Mouse (Mus musculus): ENCODE results near the gene Vps18. TPM values are rescaled to one million over a fixed set of nuclear protein-coding genes. Genes with fewer than 3 reads are reported as not detected.
A peak's percentile ranks its signal among the peaks of the same experiment; 100 is the strongest.

Vps18 gene
- polyA plus RNA-seq, 1 experiment from 2014 or later, result 6.4 TPM

DNA sequence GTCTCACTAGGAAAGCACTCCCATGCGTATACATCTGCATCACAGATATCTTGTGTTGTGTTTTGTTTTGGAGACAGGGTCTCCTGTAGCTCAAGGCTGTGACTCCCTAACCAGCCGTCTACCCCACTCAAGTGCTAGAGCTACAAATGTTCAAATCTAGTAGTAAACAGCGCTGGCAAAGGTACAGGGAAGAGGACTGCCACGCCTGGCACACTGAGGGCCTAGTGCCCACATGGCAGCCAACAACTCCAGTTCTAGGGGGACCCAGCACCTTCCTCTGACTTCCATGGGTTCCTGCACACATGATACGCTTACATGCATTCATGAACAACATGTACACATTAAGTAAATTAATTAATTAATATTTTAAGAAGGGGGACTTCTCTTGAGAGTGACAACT, 3.7 kb downstream of the Vps18 start:
- no peak overlapping the region for H3K9ac ChIP-seq
- H3K36me3 ChIP-seq (replicated peaks), result peaks cover 65% of the 10 kb centered on the region
- no peaks in the 10 kb centered on the region for H3K9me3 ChIP-seq (replicated peaks)
- H3K4me2 ChIP-seq, result no peak overlapping the region
- H3K27ac ChIP-seq (replicated peaks), result no peak overlapping the region
- H3K4me1 ChIP-seq (replicated peaks), result peaks cover 28% of the 10 kb centered on the region
- no peaks in the 10 kb centered on the region for H3K27me3 ChIP-seq
- ATAC-seq (ENCODE audit: insufficient read depth), result no peak
- H3K4me3 ChIP-seq (replicated peaks), result no peak overlapping the region
- WGBS (ENCODE audit: insufficient replicate concordance), result 78% methylated on average over 5 of the region's 5 CpGs

DNA sequence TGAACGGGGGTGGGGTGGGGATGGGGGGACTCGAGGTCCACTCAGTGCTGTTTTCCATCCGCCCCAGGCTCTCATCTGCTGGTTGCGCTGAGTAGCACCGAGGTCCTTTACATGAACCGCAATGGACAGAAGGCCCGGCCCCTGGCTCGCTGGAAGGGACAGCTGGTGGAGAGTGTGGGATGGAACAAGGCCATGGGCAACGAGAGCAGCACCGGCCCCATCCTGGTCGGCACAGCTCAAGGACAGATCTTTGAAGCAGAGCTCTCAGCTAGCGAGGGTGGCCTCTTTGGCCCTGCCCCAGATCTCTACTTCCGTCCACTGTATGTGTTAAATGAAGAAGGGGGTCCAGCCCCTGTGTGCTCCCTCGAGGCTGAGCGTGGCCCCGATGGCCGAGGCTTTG, 4.3 kb downstream of the Vps18 start:
- H3K4me3 ChIP-seq (replicated peaks), result no peak overlapping the region
- H3K4me1 ChIP-seq (replicated peaks), result peaks cover 23% of the 10 kb centered on the region
- H3K27ac ChIP-seq (replicated peaks), result no peak overlapping the region
- no peaks in the 10 kb centered on the region for H3K9me3 ChIP-seq (replicated peaks)
- no peak overlapping the region for H3K4me2 ChIP-seq
- no peaks in the 10 kb centered on the region for H3K27me3 ChIP-seq
- 81% methylated on average over 17 of the region's 17 CpGs for WGBS (ENCODE audit: insufficient replicate concordance)
- H3K9ac ChIP-seq, result no peak overlapping the region
- no peak for ATAC-seq (ENCODE audit: insufficient read depth)
- H3K36me3 ChIP-seq (replicated peaks), result peaks cover 71% of the 10 kb centered on the region

DNA sequence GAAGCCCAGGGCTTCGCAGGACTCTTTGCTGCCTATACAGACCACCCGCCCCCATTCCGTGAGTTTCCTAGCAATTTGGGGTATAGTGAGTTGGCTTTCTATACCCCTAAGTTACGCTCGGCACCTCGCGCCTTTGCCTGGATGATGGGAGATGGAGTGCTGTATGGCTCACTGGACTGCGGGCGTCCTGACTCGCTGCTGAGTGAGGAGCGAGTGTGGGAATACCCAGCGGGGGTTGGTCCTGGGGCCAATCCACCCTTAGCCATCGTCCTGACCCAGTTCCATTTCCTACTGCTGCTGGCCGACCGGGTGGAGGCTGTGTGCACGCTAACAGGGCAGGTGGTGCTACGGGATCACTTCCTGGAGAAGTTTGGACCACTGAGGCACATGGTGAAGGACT, 4.8 kb downstream of the Vps18 start:
- Histone ChIP-seq H3K27ac (replicated peaks) (no peak overlapping the region), H3K9me3 (replicated peaks) (no peaks in the 10 kb centered on the region), H3K36me3 (replicated peaks) (peaks cover 75% of the 10 kb centered on the region), H3K4me3 (replicated peaks) (no peak overlapping the region), H3K4me1 (replicated peaks) (peaks cover 20% of the 10 kb centered on the region), H3K9ac (no peak overlapping the region), H3K27me3 (no peaks in the 10 kb centered on the region), H3K4me2 (no peak overlapping the region)
- no peak for ATAC-seq (ENCODE audit: insufficient read depth)
- 88% methylated on average over 17 of the region's 17 CpGs for WGBS (ENCODE audit: insufficient replicate concordance)

DNA sequence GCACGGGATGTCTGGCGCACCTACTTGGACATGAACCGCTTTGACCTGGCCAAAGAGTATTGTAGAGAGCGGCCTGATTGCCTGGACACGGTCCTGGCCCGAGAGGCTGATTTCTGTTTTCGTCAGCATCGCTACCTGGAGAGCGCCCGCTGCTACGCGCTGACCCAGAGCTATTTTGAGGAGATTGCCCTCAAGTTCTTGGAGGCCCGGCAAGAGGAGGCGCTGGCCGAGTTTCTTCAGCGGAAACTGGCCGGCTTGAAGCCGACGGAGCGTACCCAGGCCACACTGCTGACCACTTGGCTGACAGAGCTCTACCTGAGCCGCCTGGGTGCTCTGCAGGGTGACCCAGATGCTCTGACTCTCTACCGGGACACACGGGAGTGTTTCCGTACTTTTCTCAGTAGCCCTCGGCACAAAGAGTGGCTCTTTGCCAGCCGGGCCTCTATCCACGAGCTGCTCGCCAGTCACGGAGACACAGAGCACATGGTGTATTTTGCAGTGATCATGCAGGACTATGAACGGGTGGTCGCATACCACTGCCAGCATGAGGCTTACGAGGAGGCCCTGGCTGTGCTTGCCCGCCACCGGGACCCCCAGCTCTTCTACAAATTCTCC, 5.3 kb downstream of the Vps18 start:
- Histone ChIP-seq H3K4me3 (replicated peaks) (no peak overlapping the region), H3K9me3 (replicated peaks) (no peaks in the 10 kb centered on the region), H3K9ac (no peak overlapping the region), H3K4me2 (no peak overlapping the region), H3K27me3 (no peaks in the 10 kb centered on the region), H3K27ac (replicated peaks) (no peak overlapping the region), H3K4me1 (replicated peaks) (peaks cover 24% of the 10 kb centered on the region), H3K36me3 (replicated peaks) (peaks cover 80% of the 10 kb centered on the region)
- WGBS (ENCODE audit: insufficient replicate concordance), result 90% methylated on average over 34 of the region's 34 CpGs
- ATAC-seq (ENCODE audit: insufficient read depth), result no peak

DNA sequence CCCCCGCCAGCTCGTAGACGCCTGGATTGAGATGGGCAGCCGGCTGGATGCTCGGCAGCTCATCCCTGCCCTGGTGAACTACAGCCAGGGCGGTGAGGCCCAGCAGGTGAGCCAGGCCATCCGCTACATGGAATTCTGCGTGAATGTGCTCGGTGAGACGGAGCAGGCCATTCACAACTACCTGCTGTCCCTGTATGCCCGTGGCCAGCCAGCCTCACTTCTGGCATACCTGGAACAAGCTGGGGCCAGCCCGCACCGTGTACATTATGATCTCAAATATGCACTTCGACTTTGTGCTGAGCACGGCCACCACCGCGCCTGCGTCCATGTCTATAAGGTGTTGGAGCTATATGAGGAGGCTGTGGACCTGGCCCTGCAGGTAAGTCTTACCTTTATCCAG, 5.9 kb downstream of the Vps18 start:
- no peak overlapping the region for H3K4me2 ChIP-seq
- no peak for ATAC-seq (ENCODE audit: insufficient read depth)
- H3K4me1 ChIP-seq (replicated peaks), result peaks cover 24% of the 10 kb centered on the region
- no peaks in the 10 kb centered on the region for H3K27me3 ChIP-seq
- no peak overlapping the region for H3K9ac ChIP-seq
- H3K9me3 ChIP-seq (replicated peaks), result no peaks in the 10 kb centered on the region
- H3K4me3 ChIP-seq (replicated peaks), result no peak overlapping the region
- 90% methylated on average over 18 of the region's 18 CpGs for WGBS (ENCODE audit: insufficient replicate concordance)
- peaks cover 85% of the 10 kb centered on the region for H3K36me3 ChIP-seq (replicated peaks)
- H3K27ac ChIP-seq (replicated peaks), result no peak overlapping the region

DNA sequence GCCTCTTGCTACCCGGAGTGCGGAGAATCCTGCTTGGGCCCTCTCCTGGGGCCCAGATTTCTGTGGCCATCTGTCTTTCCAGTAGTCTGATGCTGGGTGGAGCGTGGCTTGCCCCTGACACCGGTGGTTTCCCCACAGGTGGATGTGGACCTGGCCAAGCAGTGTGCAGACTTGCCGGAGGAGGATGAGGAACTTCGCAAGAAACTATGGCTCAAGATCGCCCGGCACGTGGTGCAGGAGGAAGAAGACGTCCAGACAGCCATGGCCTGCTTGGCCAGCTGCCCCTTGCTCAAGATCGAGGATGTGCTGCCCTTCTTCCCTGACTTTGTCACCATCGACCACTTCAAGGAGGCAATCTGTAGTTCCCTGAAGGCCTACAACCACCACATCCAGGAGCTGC, 8.2 kb downstream of the Vps18 start:
- H3K4me3 ChIP-seq (replicated peaks), result no peak overlapping the region
- H3K4me2 ChIP-seq, result no peak overlapping the region
- peaks cover 37% of the 10 kb centered on the region for H3K4me1 ChIP-seq (replicated peaks)
- no peak overlapping the region for H3K9ac ChIP-seq
- no peaks in the 10 kb centered on the region for H3K27me3 ChIP-seq
- no peaks in the 10 kb centered on the region for H3K9me3 ChIP-seq (replicated peaks)
- no peak for ATAC-seq (ENCODE audit: insufficient read depth)
- H3K27ac ChIP-seq (replicated peaks), result no peak overlapping the region
- 74% methylated on average over 12 of the region's 12 CpGs for WGBS (ENCODE audit: insufficient replicate concordance)
- peaks cover 69% of the 10 kb centered on the region for H3K36me3 ChIP-seq (replicated peaks)

DNA sequence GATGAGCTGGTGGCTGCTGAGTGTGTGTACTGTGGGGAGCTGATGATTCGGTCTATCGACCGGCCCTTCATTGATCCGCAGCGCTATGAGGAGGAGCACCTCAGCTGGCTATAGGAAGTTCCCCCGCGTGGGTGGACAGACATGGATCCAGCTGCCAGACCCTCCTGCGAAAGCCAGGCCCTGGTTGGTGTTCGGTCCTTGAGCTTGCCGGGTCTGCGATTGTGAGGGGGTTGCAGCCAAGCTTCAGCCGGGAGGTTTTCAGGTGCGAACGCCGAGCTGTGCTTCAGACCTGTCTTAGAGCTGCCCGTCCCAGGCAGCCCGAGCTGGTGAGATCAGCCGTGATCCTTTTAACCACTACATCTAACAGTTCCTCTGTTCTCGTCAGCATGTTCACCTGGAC, 9.0 kb downstream of the Vps18 start:
- H3K9me3 ChIP-seq (replicated peaks), result no peaks in the 10 kb centered on the region
- no peak overlapping the region for H3K4me3 ChIP-seq (replicated peaks)
- H3K36me3 ChIP-seq (replicated peaks), result peaks cover 64% of the 10 kb centered on the region
- H3K4me2 ChIP-seq, result no peak overlapping the region
- peaks cover 44% of the 10 kb centered on the region for H3K4me1 ChIP-seq (replicated peaks)
- 83% methylated on average over 19 of the region's 19 CpGs for WGBS (ENCODE audit: insufficient replicate concordance)
- H3K27ac ChIP-seq (replicated peaks), result no peak overlapping the region
- no peak overlapping the region for H3K9ac ChIP-seq
- no peaks in the 10 kb centered on the region for H3K27me3 ChIP-seq
- no peak for ATAC-seq (ENCODE audit: insufficient read depth)

DNA sequence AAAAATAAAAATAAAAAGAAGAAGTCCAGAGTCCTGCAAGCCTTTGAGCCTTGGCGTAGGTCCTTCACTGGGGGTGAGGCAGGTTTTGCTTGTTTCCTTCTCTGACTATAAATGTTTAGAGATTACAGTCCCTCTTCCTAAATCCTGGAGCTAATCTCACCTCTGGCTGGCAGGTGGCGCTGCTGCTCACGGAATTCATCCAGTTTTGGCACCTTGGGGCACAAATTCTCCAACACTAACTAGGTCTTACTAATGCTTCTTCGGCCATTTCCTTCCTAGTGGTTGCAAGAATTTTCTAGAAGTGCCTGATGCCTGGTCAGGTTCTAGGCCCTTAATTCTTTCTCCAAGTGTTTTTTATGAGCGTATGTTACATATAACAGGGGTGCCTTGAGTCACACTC, 9.8 kb downstream of the Vps18 start:
- no peak overlapping the region for H3K27ac ChIP-seq (replicated peaks)
- 45% methylated on average over 5 of the region's 5 CpGs for WGBS (ENCODE audit: insufficient replicate concordance)
- H3K4me2 ChIP-seq, result no peak overlapping the region
- no peaks in the 10 kb centered on the region for H3K9me3 ChIP-seq (replicated peaks)
- peaks cover 50% of the 10 kb centered on the region for H3K4me1 ChIP-seq (replicated peaks)
- H3K9ac ChIP-seq, result no peak overlapping the region
- ATAC-seq (ENCODE audit: insufficient read depth), result no peak
- H3K4me3 ChIP-seq (replicated peaks), result no peak overlapping the region
- H3K36me3 ChIP-seq (replicated peaks), result peaks cover 56% of the 10 kb centered on the region
- no peaks in the 10 kb centered on the region for H3K27me3 ChIP-seq

DNA sequence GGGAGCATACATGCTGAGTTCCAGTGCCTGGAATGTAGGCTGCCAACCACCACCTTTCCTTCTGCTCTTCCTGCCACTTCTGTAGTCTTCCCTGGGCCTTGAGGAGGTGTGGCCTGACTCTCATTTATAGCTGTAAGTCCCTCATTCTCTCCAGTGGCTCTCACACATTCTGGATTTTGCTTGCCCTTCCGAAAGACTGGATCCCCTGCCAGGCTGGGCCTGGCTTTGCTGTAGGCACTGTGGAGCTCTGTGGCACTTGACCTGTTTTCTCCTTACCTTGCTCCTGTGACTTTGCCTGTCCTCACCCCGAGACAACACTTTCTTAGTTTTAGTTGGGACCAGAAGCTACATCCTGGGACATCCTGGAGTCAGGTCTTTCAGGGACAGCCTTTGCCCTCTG, 10.3 kb downstream of the Vps18 start:
- Histone ChIP-seq H3K9me3 (replicated peaks) (no peaks in the 10 kb centered on the region), H3K36me3 (replicated peaks) (peaks cover 51% of the 10 kb centered on the region), H3K4me1 (replicated peaks) (peaks cover 54% of the 10 kb centered on the region), H3K9ac (no peak overlapping the region), H3K27ac (replicated peaks) (no peak overlapping the region), H3K4me3 (replicated peaks) (no peak overlapping the region), H3K4me2 (no peak overlapping the region), H3K27me3 (no peaks in the 10 kb centered on the region)
- no peak for ATAC-seq (ENCODE audit: insufficient read depth)
- WGBS (ENCODE audit: insufficient replicate concordance), result 82% methylated on average over 2 of the region's 2 CpGs

DNA sequence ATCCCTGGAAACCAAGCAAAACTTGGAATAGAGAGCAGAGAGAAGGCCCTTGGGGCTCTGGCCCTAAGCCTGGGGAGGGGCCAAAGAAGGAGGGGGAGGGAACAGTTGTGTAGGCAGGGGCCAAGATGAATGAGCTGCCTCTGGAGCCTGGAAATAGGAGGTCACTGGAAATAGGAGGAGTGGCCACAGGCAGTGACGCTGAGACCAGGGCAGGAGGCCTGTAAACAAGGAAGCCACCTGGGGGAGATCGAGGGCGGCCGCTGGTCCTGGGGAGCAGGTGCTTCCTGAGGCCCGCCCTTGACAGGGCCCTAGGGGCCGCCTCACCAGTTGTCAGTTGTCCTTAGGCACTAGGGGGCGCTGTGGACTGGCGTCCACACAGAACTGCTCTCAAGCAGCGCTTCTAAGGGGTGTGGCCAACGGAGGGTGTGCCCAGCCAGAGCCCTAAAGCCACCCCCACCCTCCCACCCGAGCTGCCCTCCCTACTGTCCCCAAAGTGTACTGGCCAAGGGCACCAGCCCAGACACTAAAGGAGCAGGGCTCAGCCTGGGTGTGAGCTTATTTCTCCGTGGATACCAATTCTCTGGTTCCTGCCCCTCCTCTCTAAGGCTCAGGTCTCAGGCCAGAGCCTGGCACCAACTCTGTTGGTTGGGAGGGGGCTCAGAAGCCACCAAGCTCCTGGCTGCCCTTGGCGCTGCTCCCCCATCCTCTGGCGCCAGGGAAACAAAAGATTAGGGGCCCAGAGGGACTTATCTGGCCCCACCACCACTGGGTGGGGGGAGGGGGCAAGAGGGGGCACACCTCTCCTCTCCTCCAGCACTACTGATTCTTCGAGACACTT, 11.7 kb downstream of the Vps18 start:
- H3K27me3 ChIP-seq, result no peaks in the 10 kb centered on the region
- peak overlapping the region; percentile 73 for H3K4me2 ChIP-seq
- 2% methylated on average over 15 of the region's 15 CpGs for WGBS (ENCODE audit: insufficient replicate concordance)
- H3K27ac ChIP-seq (replicated peaks), result peak overlapping the region; percentile 56
- H3K36me3 ChIP-seq (replicated peaks), result peaks cover 38% of the 10 kb centered on the region
- H3K4me1 ChIP-seq (replicated peaks), result peaks cover 67% of the 10 kb centered on the region
- peak; percentile 88 for ATAC-seq (ENCODE audit: insufficient read depth)
- H3K4me3 ChIP-seq (replicated peaks), result peak overlapping the region; percentile 38
- no peaks in the 10 kb centered on the region for H3K9me3 ChIP-seq (replicated peaks)
- peak overlapping the region; percentile 37 for H3K9ac ChIP-seq

DNA sequence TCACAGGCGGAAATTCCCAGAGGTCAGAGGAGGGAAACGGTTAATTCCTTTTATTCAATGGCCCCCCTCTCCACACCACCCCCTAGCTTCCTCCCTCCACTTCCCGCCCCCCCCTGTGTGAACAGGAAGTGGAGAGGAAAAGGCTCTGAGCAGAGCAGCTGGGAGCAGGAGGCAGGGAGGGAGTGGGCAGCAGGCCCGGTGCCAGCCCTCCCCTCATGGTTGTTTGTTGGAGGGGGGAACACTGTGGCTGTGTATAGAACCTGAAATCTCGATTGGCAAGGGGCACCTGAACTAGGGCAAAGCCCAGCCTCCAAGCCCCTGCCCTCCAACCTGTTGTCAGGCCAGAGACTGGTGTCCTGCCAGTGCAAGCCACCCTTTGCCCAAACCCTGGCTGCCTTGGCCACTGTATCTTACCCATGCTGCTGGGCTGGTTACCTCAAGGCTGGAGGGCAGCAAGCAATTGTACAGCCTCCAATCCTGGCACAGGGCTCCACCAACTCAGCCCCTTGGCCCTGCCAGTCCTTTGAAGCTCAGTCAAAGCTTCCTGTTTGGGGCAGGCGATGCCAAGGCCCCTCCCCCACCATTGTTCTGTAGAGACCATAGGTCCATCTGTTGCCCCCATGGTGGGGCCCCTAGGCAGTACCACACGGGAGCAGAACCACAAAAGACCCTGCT, 12.4 kb downstream of the Vps18 start:
- Histone ChIP-seq H3K9ac (peak overlapping the region; percentile 37; the same call in 1 of the 2 replicates), H3K4me1 (replicated peaks) (peaks cover 75% of the 10 kb centered on the region), H3K9me3 (replicated peaks) (no peaks in the 10 kb centered on the region), H3K4me3 (replicated peaks) (peak overlapping the region; percentile 38; the same call in 1 of the 2 replicates), H3K4me2 (peak overlapping the region; percentile 73), H3K27me3 (no peaks in the 10 kb centered on the region), H3K27ac (replicated peaks) (peak overlapping the region; percentile 56), H3K36me3 (replicated peaks) (peaks cover 33% of the 10 kb centered on the region)
- 19% methylated on average over 7 of the region's 7 CpGs for WGBS (ENCODE audit: insufficient replicate concordance)
- ATAC-seq (ENCODE audit: insufficient read depth), result no peak
